Mouse (Mus musculus) liver, adult 2 months (tissue): ENCODE measurements at regions not wholly inside any gene's neighbourhood (a gene's known extent, or its start where the extent isn't known, plus 50 kb on each side); places are given as distances from the start of the nearest gene placed in this dataset.

Experiments used
- CTCF ChIP-seq: fragments of 200-500 bp; IDR thresholded peaks from 2 replicates; pipeline ENCODE4 v1.5.1; 2011; ENCODE audit warnings: low read depth, low read length, control low read depth
- POLR2A ChIP-seq: fragments of 200-500 bp; IDR thresholded peaks from 2 replicates; pipeline ENCODE4 v1.6.1; 2011; ENCODE audit warnings: low read length, control low read depth; ENCODE audit not compliant: insufficient read depth; ENCODE audit errors: extremely low read depth

GRCm38 (mm10) chr6:118283949-118284568 is 86.5 kb upstream of the Ret start:
- no peak for TF ChIP-seq POLR2A
- no peak for TF ChIP-seq CTCF
